Mouse (Mus musculus) spleen, adult 2 months (tissue): ENCODE results near the gene Nkx1-2.

Experiments
- CTCF ChIP-seq: fragments of 200-500 bp; IDR thresholded peaks from 2 replicates; pipeline ENCODE4 v1.5.1; 2011; ENCODE audit warnings: mild to moderate bottlenecking, inconsistent platforms; ENCODE audit not compliant: insufficient read depth, insufficient read length, insufficient replicate concordance; ENCODE audit errors: extremely low read depth
- POLR2A ChIP-seq: fragments of 200-500 bp; IDR thresholded peaks from 2 replicates; pipeline ENCODE4 v1.6.1; 2011; ENCODE audit warnings: low read depth, low read length, inconsistent platforms

GRCm38 (mm10) chr7:132631313-132631712 is 31.9 kb upstream of the Nkx1-2 start:
- no peak for TF ChIP-seq CTCF
- TF ChIP-seq POLR2A = no peak
